Mouse (Mus musculus) Patski (cell line): ENCODE measurements around the gene Vps18. TPM values are rescaled to one million over a fixed set of nuclear protein-coding genes. Genes with fewer than 3 reads are reported as not detected.

Experiments used
- ATAC-seq: fragments of 100-300 bp; one replicate; pipeline ENCODE4 v1.8.0; 2021
- CTCF ChIA-PET: fragments of 350-600 bp; sonication (Branson Sonifier 250); formaldehyde crosslinking; loops from one replicate; lab custom pipeline; 2022; ENCODE audit warnings: inconsistent platforms; lab: Charles Lee
- POLR2A ChIA-PET: fragments of 350-600 bp; sonication (Branson Sonifier 250); formaldehyde crosslinking; loops from one replicate; lab custom pipeline; 2022; ENCODE audit warnings: antibody characterized with exemption, inconsistent platforms; lab: Charles Lee
- DNase-seq: peaks from one replicate; pipeline ENCODE4 v3.0.0-alpha.2; 2011; ENCODE audit warnings: low read depth, low spot score
- H3K27me3 ChIP-seq: fragments of 371-371 bp; one replicate; pipeline ENCODE4 v1.5.1; 2021
- CTCF ChIP-seq: fragments of 100-300 bp; IDR thresholded peaks from one replicate; pipeline ENCODE4 v1.5.1; 2021
- in situ Hi-C: fragments of 300-500 bp; cut with MboI; formaldehyde crosslinking; loops from 3 replicates; pipeline ENCODE4 v1.11.1; 2018; ENCODE audit warnings: low pct_unique_long_range_greater_than_20kb, mixed read lengths
- polyA plus RNA-seq: library from polyadenylated mRNA; unstranded; gene quantifications from one replicate; pipeline ENCODE4 v1.2.3, GENCODE M21; 2021

The Vps18 gene
- polyA plus RNA-seq, 1 experiment from 2014 or later = 25.3 TPM

DNA sequence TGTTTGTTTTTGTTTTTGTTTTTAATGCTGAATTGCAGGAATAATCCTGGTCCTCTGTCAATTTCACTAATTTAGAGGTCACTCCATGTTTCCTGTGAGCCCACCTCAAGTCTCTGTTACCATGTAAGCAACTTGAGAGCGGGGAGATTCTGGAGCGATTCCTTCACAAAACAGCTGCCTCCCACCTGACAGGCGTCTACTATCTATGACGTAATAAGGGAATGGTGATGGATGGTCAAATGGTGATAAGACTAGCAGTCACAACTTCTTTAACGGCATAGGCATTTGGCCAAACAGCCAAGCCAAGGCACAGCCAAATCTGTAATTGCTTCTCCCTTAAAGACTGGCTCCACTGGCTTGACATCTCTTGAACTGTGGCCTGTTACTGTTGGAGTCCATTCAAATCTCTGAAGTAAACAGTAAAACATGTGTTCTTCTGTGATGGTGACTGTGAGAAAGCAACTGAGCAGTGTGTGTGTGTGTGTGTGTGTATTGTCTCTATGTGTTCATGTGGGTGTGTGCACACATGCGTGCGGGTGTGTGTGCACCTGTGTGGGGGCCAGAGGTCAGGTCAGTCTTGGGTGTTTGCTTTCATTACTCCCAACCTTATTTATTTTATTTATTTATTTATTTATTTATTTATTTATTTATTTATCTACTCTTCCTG is 6.5 kb upstream of the Vps18 start:
- ChIA-PET POLR2A (no interaction called here), CTCF (no interaction called here)
- no peaks in the 10 kb centered on the region for H3K27me3 ChIP-seq
- TF ChIP-seq CTCF = no peak
- no peak for DNase-seq
- no peak for ATAC-seq
- in situ Hi-C loops = loop anchor here (10.0 kb wide), 1 partner anchor 77 kb away; the partner anchor contains the start of genes Dnajc17 and Zfyve19

DNA sequence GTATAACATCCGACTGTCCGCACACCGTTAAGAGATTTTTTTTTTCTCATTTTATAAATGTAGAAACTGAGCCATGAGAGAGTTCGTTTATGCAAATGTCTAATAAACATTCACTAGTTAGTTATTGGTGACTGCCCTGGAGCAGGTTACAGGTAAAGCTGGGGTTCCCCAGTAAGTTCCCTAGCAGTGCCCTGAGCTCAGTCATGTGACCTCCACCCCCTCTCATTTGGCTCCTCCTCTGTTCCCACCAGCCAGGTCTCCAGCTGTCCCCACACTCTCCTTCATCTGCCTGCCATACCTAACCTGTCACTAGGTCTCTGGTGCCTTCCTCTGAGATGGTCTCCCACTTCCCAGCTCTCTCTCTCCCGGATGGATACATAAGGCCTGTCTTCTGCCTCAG is 1.2 kb upstream of the Vps18 start:
- DNase-seq = no peak
- POLR2A ChIA-PET = interaction anchor here (0.8 to 1.5 kb wide), 3 partner anchors 21 to 41 kb away, joined by 3 to 7 read pairs (median 3); no protein-coding TSS in a partner anchor
- no peaks in the 10 kb centered on the region for H3K27me3 ChIP-seq
- in situ Hi-C loops = loop anchor here (5.0 to 10.0 kb wide), 2 partner anchors 35 to 83 kb away; partner anchors contain the start of genes Dnajc17 and Zfyve19
- CTCF ChIA-PET = interaction anchor here (0.8 to 4.6 kb wide), 5 partner anchors 18 to 41 kb away, joined by 3 to 82 read pairs (median 16); no protein-coding TSS in a partner anchor
- TF ChIP-seq CTCF = no peak
- no peak for ATAC-seq

DNA sequence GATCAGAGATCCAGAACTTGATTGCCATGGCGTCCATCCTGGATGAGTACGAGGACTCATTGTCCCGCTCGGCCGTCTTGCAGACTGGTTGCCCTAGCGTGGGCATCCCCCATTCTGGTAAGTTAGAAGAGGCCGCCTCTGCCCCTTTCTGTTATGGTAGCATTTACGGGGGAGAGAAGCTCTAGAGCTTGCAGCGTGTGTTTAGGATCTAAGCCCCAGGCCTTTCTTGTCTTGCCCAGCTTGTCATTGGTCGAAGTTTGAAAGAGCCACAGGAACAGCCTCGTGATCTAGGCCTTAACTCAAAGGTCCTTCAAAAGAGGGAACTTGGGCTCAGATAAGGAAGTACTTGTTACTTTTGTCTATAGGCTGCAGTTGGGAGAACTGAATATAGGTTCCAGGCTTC is 475 bp downstream of the Vps18 start:
- DNase-seq (no peak), ATAC-seq (no peak)
- ChIA-PET POLR2A (interaction anchor here (1.6 kb wide), 1 partner anchor 25 kb away, joined by 4 read pairs; no protein-coding TSS in a partner anchor), CTCF (interaction anchor here (0.7 to 4.6 kb wide), 14 partner anchors 10 to 189 kb away, joined by 3 to 82 read pairs (median 4); partner anchors contain the start of gene Ino80)
- TF ChIP-seq CTCF = no peak
- no peaks in the 10 kb centered on the region for H3K27me3 ChIP-seq
- in situ Hi-C loops = loop anchor here (5.0 to 10.0 kb wide), 2 partner anchors 37 to 84 kb away; partner anchors contain the start of genes Dnajc17 and Zfyve19

DNA sequence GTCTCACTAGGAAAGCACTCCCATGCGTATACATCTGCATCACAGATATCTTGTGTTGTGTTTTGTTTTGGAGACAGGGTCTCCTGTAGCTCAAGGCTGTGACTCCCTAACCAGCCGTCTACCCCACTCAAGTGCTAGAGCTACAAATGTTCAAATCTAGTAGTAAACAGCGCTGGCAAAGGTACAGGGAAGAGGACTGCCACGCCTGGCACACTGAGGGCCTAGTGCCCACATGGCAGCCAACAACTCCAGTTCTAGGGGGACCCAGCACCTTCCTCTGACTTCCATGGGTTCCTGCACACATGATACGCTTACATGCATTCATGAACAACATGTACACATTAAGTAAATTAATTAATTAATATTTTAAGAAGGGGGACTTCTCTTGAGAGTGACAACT is 3.7 kb downstream of the Vps18 start:
- ChIA-PET CTCF (no interaction called here), POLR2A (interaction anchor here (0.6 kb wide), 1 partner anchor 450 kb away, joined by 4 read pairs; the partner anchor contains the start of gene Itpka)
- TF ChIP-seq CTCF = no peak
- DNase-seq (no peak), ATAC-seq (no peak)
- H3K27me3 ChIP-seq = no peaks in the 10 kb centered on the region
- in situ Hi-C loops = loop anchor here (10.0 kb wide), 1 partner anchor 133 kb away; no protein-coding TSS in a partner anchor

DNA sequence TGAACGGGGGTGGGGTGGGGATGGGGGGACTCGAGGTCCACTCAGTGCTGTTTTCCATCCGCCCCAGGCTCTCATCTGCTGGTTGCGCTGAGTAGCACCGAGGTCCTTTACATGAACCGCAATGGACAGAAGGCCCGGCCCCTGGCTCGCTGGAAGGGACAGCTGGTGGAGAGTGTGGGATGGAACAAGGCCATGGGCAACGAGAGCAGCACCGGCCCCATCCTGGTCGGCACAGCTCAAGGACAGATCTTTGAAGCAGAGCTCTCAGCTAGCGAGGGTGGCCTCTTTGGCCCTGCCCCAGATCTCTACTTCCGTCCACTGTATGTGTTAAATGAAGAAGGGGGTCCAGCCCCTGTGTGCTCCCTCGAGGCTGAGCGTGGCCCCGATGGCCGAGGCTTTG is 4.3 kb downstream of the Vps18 start:
- CTCF ChIA-PET = no interaction called here
- in situ Hi-C loops = loop anchor here (10.0 kb wide), 1 partner anchor 132 kb away; no protein-coding TSS in a partner anchor
- no peak for TF ChIP-seq CTCF
- POLR2A ChIA-PET = no interaction called here
- ATAC-seq (no peak), DNase-seq (no peak)
- no peaks in the 10 kb centered on the region for H3K27me3 ChIP-seq

DNA sequence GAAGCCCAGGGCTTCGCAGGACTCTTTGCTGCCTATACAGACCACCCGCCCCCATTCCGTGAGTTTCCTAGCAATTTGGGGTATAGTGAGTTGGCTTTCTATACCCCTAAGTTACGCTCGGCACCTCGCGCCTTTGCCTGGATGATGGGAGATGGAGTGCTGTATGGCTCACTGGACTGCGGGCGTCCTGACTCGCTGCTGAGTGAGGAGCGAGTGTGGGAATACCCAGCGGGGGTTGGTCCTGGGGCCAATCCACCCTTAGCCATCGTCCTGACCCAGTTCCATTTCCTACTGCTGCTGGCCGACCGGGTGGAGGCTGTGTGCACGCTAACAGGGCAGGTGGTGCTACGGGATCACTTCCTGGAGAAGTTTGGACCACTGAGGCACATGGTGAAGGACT is 4.8 kb downstream of the Vps18 start:
- no peak for ATAC-seq
- no peaks in the 10 kb centered on the region for H3K27me3 ChIP-seq
- TF ChIP-seq CTCF = no peak
- POLR2A ChIA-PET = no interaction called here
- no peak for DNase-seq
- CTCF ChIA-PET = no interaction called here
- in situ Hi-C loops = loop anchor here (10.0 kb wide), 1 partner anchor 131 kb away; no protein-coding TSS in a partner anchor

DNA sequence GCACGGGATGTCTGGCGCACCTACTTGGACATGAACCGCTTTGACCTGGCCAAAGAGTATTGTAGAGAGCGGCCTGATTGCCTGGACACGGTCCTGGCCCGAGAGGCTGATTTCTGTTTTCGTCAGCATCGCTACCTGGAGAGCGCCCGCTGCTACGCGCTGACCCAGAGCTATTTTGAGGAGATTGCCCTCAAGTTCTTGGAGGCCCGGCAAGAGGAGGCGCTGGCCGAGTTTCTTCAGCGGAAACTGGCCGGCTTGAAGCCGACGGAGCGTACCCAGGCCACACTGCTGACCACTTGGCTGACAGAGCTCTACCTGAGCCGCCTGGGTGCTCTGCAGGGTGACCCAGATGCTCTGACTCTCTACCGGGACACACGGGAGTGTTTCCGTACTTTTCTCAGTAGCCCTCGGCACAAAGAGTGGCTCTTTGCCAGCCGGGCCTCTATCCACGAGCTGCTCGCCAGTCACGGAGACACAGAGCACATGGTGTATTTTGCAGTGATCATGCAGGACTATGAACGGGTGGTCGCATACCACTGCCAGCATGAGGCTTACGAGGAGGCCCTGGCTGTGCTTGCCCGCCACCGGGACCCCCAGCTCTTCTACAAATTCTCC is 5.3 kb downstream of the Vps18 start:
- TF ChIP-seq CTCF = no peak
- in situ Hi-C loops = loop anchor here (10.0 kb wide), 1 partner anchor 131 kb away; no protein-coding TSS in a partner anchor
- no peak for ATAC-seq
- DNase-seq = no peak
- no peaks in the 10 kb centered on the region for H3K27me3 ChIP-seq
- CTCF ChIA-PET = no interaction called here
- POLR2A ChIA-PET = interaction anchor here (0.6 kb wide), 1 partner anchor 26 kb away, joined by 3 read pairs; no protein-coding TSS in a partner anchor

DNA sequence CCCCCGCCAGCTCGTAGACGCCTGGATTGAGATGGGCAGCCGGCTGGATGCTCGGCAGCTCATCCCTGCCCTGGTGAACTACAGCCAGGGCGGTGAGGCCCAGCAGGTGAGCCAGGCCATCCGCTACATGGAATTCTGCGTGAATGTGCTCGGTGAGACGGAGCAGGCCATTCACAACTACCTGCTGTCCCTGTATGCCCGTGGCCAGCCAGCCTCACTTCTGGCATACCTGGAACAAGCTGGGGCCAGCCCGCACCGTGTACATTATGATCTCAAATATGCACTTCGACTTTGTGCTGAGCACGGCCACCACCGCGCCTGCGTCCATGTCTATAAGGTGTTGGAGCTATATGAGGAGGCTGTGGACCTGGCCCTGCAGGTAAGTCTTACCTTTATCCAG is 5.9 kb downstream of the Vps18 start:
- in situ Hi-C loops = loop anchor here (10.0 kb wide), 1 partner anchor 130 kb away; no protein-coding TSS in a partner anchor
- POLR2A ChIA-PET = interaction anchor here (0.6 kb wide), 2 partner anchors 27 to 30 kb away, joined by 3 to 7 read pairs; no protein-coding TSS in a partner anchor
- CTCF ChIA-PET = no interaction called here

DNA sequence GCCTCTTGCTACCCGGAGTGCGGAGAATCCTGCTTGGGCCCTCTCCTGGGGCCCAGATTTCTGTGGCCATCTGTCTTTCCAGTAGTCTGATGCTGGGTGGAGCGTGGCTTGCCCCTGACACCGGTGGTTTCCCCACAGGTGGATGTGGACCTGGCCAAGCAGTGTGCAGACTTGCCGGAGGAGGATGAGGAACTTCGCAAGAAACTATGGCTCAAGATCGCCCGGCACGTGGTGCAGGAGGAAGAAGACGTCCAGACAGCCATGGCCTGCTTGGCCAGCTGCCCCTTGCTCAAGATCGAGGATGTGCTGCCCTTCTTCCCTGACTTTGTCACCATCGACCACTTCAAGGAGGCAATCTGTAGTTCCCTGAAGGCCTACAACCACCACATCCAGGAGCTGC is 8.2 kb downstream of the Vps18 start:
- no peaks in the 10 kb centered on the region for H3K27me3 ChIP-seq
- no peak for DNase-seq
- no peak for ATAC-seq
- ChIA-PET CTCF (interaction anchor here (1.3 to 2.5 kb wide), 2 partner anchors 47 to 117 kb away, joined by 5 to 26 read pairs; no protein-coding TSS in a partner anchor), POLR2A (no interaction called here)
- in situ Hi-C loops = loop anchor here (5.0 to 10.0 kb wide), 3 partner anchors 106 to 226 kb away; no protein-coding TSS in a partner anchor
- TF ChIP-seq CTCF = no peak

More for the DNA sequence above, 5.9 kb downstream of the Vps18 start:
- DNase-seq = no peak
- no peaks in the 10 kb centered on the region for H3K27me3 ChIP-seq
- TF ChIP-seq CTCF = no peak
- ATAC-seq = no peak

DNA sequence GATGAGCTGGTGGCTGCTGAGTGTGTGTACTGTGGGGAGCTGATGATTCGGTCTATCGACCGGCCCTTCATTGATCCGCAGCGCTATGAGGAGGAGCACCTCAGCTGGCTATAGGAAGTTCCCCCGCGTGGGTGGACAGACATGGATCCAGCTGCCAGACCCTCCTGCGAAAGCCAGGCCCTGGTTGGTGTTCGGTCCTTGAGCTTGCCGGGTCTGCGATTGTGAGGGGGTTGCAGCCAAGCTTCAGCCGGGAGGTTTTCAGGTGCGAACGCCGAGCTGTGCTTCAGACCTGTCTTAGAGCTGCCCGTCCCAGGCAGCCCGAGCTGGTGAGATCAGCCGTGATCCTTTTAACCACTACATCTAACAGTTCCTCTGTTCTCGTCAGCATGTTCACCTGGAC is 9.0 kb downstream of the Vps18 start:
- no peaks in the 10 kb centered on the region for H3K27me3 ChIP-seq
- POLR2A ChIA-PET = no interaction called here
- CTCF ChIA-PET = interaction anchor here (0.8 to 4.4 kb wide), 5 partner anchors 17 to 124 kb away, joined by 3 to 26 read pairs (median 15); partner anchors contain the start of gene Dll4
- in situ Hi-C loops = loop anchor here (5.0 to 10.0 kb wide), 3 partner anchors 105 to 225 kb away; no protein-coding TSS in a partner anchor
- DNase-seq (no peak), ATAC-seq (no peak)
- no peak for TF ChIP-seq CTCF
